Mouse (Mus musculus) liver, embryonic 12.5 days (tissue): ENCODE data around the gene Nfia. TPM values are rescaled to one million over a fixed set of nuclear protein-coding genes. Genes with fewer than 3 reads are reported as not detected.

ENCODE experiments used
- ATAC-seq: fragments of 200-750 bp; cut with Nextera tagmentation; 2 replicates; pipeline ENCODE4 v1.8.0; 2017; ENCODE audit warnings: moderate number of reproducible peaks, mild to moderate bottlenecking, moderate library complexity
- H3K27ac ChIP-seq: fragments of 300-500 bp; sonication (generic); 2 replicates; pipeline ENCODE4 v1.5.1; 2016; ENCODE audit warnings: mild to moderate bottlenecking
- H3K27me3 ChIP-seq: fragments of 300-500 bp; sonication (generic); replicated peaks from 2 replicates; pipeline ENCODE4 v1.6.1; 2016; ENCODE audit warnings: mild to moderate bottlenecking, moderate library complexity
- H3K36me3 ChIP-seq: fragments of 300-500 bp; sonication (generic); 2 replicates; pipeline ENCODE4 v1.6.1; 2016; ENCODE audit warnings: mild to moderate bottlenecking, moderate library complexity
- H3K4me1 ChIP-seq: fragments of 300-500 bp; sonication (generic); 2 replicates; pipeline ENCODE4 v1.6.1; 2016
- H3K4me2 ChIP-seq: fragments of 300-500 bp; sonication (generic); 2 replicates; pipeline ENCODE4 v1.6.1; 2016; ENCODE audit warnings: mild to moderate bottlenecking, moderate library complexity
- H3K4me3 ChIP-seq: fragments of 300-500 bp; sonication (generic); 2 replicates; pipeline ENCODE4 v1.5.1; 2016; ENCODE audit warnings: mild to moderate bottlenecking, moderate library complexity
- H3K9ac ChIP-seq: fragments of 300-500 bp; sonication (generic); 2 replicates; pipeline ENCODE4 v1.6.1; 2016; ENCODE audit warnings: mild to moderate bottlenecking, moderate library complexity
- H3K9me3 ChIP-seq: fragments of 300-500 bp; sonication (generic); replicated peaks from 2 replicates; pipeline ENCODE4 v1.6.1; 2016; ENCODE audit warnings: mild to moderate bottlenecking, moderate library complexity
- WGBS: fragments of 180-500 bp; shearing (Covaris S2); methylation state at CpG from one replicate; pipeline ENCODE4 v1.1.7; 2016; ENCODE audit not compliant: insufficient replicate concordance; 5-methylcytosine and 5-hydroxymethylcytosine counted together
- polyA plus RNA-seq: library from polyadenylated mRNA; unstranded; fragments of >200 nt; fragmentation: Nextera tagmentation; extraction: Ambion mirVana; gene quantifications from 2 replicates; pipeline ENCODE4 v1.2.1, GENCODE M21; 2016

The Nfia gene
- polyA plus RNA-seq, 1 experiment from 2014 or later: 3.8 TPM

GRCm38 (mm10) chr4:97912155-97912554 lies 139.6 kb downstream of the Nfia start:
- Histone ChIP-seq H3K9me3 (no peaks in the 10 kb centered on the region), H3K9ac (no peak overlapping the region), H3K36me3 (no peaks in the 10 kb centered on the region), H3K4me2 (no peak overlapping the region), H3K27ac (no peak overlapping the region), H3K4me3 (no peak overlapping the region), H3K27me3 (no peaks in the 10 kb centered on the region), H3K4me1 (no peaks in the 10 kb centered on the region)
- ATAC-seq: no peak
- 77% methylated on average over 6 of the region's 6 CpGs for WGBS

GRCm38 (mm10) chr4:97912560-97912959 lies 140.0 kb downstream of the Nfia start:
- ATAC-seq: no peak
- Histone ChIP-seq H3K4me1 (no peaks in the 10 kb centered on the region), H3K4me3 (no peak overlapping the region), H3K36me3 (no peaks in the 10 kb centered on the region), H3K27ac (no peak overlapping the region), H3K9me3 (no peaks in the 10 kb centered on the region), H3K27me3 (no peaks in the 10 kb centered on the region), H3K4me2 (no peak overlapping the region), H3K9ac (no peak overlapping the region)
- WGBS: 85% methylated on average over 11 of the region's 11 CpGs

- Histone ChIP-seq H3K27me3 (no peaks in the 10 kb centered on the region), H3K9me3 (no peaks in the 10 kb centered on the region), H3K4me1 (no peaks in the 10 kb centered on the region), H3K27ac (no peak overlapping the region), H3K4me3 (no peak overlapping the region), H3K36me3 (no peaks in the 10 kb centered on the region), H3K4me2 (no peak overlapping the region), H3K9ac (no peak overlapping the region)
- 71% methylated on average over 2 of the region's 2 CpGs for WGBS
- no peak for ATAC-seq
These were observed 141.8 kb downstream of the Nfia start for GRCm38 (mm10) chr4:97914348-97914747.

DNA sequence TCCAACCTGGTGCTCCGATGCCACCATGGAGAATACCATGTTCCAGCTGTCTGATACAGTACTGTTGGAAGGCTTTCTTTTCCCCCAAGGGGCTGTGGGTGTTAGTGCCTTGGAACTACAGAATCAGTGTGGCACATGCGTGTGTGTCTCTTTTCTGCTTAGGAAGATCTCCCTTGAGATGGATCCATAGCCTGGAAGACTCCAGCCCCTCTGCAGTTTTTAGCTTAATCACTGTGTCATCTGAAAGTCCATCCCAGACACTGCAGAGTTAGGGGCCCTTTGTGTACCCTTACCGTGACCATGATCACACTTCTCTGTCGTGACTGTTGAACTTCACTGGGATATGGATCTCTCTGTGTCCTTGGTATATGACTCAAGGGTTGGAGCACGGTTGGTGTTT lies 142.2 kb downstream of the Nfia start:
- 81% methylated on average over 5 of the region's 5 CpGs for WGBS
- H3K4me3 ChIP-seq: no peak overlapping the region
- no peaks in the 10 kb centered on the region for H3K27me3 ChIP-seq
- H3K27ac ChIP-seq: no peak overlapping the region
- no peak for ATAC-seq
- no peak overlapping the region for H3K9ac ChIP-seq
- H3K9me3 ChIP-seq: no peaks in the 10 kb centered on the region
- H3K4me2 ChIP-seq: no peak overlapping the region
- H3K4me1 ChIP-seq: no peaks in the 10 kb centered on the region
- H3K36me3 ChIP-seq: no peaks in the 10 kb centered on the region

DNA sequence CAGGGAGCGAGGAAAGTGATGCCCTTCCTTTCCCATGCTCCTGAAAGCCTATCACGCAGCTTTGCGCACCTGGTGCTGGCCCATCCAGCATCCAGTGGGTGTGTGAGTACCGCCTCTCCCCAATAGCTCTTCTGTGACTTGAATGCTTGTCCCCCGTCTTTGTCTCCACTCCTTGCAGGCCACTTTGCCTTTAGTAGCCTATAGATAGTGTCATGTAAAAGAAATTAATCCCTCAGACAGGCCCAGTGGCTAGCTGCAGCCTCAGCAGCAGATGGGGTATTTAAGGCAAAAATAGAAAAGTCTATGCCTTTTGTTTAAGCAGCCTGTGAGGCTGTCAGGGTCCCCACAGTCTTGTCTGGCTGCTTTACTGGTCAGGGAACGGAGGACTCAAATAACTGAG lies 145.0 kb downstream of the Nfia start:
- Histone ChIP-seq H3K9me3 (no peaks in the 10 kb centered on the region), H3K4me3 (no peak overlapping the region), H3K4me1 (no peaks in the 10 kb centered on the region), H3K27me3 (no peaks in the 10 kb centered on the region), H3K36me3 (no peaks in the 10 kb centered on the region), H3K9ac (no peak overlapping the region), H3K27ac (no peak overlapping the region), H3K4me2 (no peak overlapping the region)
- ATAC-seq: no peak
- 69% methylated on average over 6 of the region's 6 CpGs for WGBS

DNA sequence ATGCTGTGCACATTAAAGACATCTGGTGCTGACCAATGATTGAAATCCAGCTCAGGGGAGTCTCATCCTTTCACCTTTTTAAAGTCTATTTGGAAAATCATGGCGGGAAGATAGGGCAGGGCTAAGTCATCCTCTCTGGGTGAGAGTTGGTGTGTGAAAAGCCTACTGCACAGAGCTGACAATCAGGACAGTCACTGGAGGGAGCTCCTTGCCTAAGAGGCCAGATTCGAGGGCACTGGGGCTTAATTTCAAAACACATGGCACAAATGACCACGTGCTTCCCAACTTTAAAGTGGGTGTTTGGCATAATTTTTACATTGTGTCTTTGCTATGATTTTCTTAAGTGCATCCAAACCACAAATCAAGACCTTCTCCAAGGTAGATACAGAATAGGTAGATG lies 146.1 kb downstream of the Nfia start:
- Histone ChIP-seq H3K27me3 (no peaks in the 10 kb centered on the region), H3K27ac (no peak overlapping the region), H3K4me2 (no peak overlapping the region), H3K9ac (no peak overlapping the region), H3K4me3 (no peak overlapping the region), H3K9me3 (no peaks in the 10 kb centered on the region), H3K4me1 (peaks cover 5% of the 10 kb centered on the region; the same call in 1 of the 2 replicates), H3K36me3 (no peaks in the 10 kb centered on the region)
- WGBS: 48% methylated on average over 3 of the region's 3 CpGs
- ATAC-seq: no peak

GRCm38 (mm10) chr4:97919773-97920172 lies 147.2 kb downstream of the Nfia start:
- no peaks in the 10 kb centered on the region for H3K36me3 ChIP-seq
- no peaks in the 10 kb centered on the region for H3K9me3 ChIP-seq
- no peak overlapping the region for H3K27ac ChIP-seq
- no peak overlapping the region for H3K4me3 ChIP-seq
- ATAC-seq: no peak
- no peak overlapping the region for H3K9ac ChIP-seq
- no peaks in the 10 kb centered on the region for H3K27me3 ChIP-seq
- peaks cover 9% of the 10 kb centered on the region for H3K4me1 ChIP-seq
- H3K4me2 ChIP-seq: no peak overlapping the region
- 76% methylated on average over 2 of the region's 2 CpGs for WGBS

DNA sequence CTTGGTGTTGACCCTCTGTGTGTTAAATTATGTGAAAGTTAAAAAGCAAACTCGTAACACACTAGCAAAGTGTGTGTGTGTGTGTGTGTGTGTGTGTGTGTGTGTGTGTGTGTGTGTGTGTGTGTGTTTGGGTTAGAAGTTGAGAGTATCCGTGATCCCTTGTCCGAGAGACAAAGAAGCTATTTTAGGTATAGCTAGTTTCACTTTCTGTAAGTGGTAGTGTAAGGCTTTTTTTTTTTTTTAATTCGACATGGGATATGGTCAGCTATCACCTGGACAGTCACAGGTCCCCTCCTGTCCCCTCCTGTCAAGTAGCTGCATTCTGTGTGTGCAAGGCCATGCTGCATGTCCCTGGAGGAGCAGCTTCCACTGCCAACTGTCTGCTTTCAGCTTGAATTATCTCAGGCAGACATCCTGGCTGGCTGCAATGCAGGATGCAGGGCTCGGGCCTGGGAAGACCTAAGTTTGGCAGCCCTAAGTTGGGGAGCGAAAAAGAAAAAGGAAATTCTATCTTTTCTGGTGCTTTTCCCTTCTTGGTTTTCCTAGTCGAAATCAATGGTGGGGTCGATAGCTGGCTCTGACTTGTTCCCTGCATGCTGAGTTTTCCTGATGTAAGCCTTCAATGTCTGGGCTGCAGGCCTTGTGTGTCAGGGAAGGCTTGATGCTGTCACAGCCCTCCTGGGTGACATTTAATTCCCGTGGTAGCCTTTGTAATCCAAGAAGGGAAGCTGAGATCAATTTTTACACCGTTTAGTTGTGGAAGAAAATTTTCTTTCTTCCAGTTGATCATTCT lies 147.9 kb downstream of the Nfia start:
- no peak for ATAC-seq
- Histone ChIP-seq H3K4me3 (no peak overlapping the region), H3K9me3 (no peaks in the 10 kb centered on the region), H3K27me3 (no peaks in the 10 kb centered on the region), H3K4me1 (peaks cover 9% of the 10 kb centered on the region), H3K4me2 (0 out of 2 replicates have a peak overlapping the region, but pooled peaks have one; percentile 14), H3K9ac (no peak overlapping the region), H3K27ac (no peak overlapping the region), H3K36me3 (no peaks in the 10 kb centered on the region)
- WGBS: 48% methylated on average over 8 of the region's 10 CpGs

- Histone ChIP-seq H3K9me3 (no peaks in the 10 kb centered on the region), H3K27me3 (no peaks in the 10 kb centered on the region), H3K27ac (no peak overlapping the region), H3K9ac (no peak overlapping the region), H3K36me3 (no peaks in the 10 kb centered on the region), H3K4me2 (no peak overlapping the region), H3K4me3 (no peak overlapping the region), H3K4me1 (peaks cover 12% of the 10 kb centered on the region)
- no peak for ATAC-seq
These were observed 149.1 kb downstream of the Nfia start for GRCm38 (mm10) chr4:97921682-97922081.

DNA sequence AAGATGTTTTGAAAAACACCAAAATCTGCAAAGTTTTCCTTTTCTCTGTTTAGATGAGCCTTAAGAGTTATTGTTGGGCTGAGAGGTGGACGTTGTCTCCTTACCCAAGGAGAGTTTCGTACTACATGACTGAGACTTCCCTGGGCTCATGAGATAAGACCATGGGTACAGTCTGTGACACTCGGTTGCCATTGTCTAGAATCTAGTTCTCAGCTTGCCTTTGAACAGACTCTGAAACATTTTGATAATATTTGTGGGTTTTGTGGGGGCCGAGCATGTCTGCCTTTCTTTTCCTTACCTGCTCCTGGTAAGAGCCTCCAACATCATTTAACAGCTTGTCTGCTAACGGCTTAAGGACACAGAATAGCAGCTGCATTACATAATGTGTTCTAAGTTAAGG lies 150.7 kb downstream of the Nfia start:
- H3K4me1 ChIP-seq: peaks cover 17% of the 10 kb centered on the region
- no peaks in the 10 kb centered on the region for H3K36me3 ChIP-seq
- H3K4me3 ChIP-seq: no peak overlapping the region
- H3K4me2 ChIP-seq: no peak overlapping the region
- 25% methylated on average over 5 of the region's 5 CpGs for WGBS
- no peak overlapping the region for H3K9ac ChIP-seq
- ATAC-seq: peak; percentile 82
- H3K9me3 ChIP-seq: no peaks in the 10 kb centered on the region
- no peaks in the 10 kb centered on the region for H3K27me3 ChIP-seq
- H3K27ac ChIP-seq: no peak overlapping the region

GRCm38 (mm10) chr4:97923876-97924316 lies 151.4 kb downstream of the Nfia start:
- Histone ChIP-seq H3K27me3 (no peaks in the 10 kb centered on the region), H3K36me3 (no peaks in the 10 kb centered on the region), H3K27ac (no peak overlapping the region), H3K9ac (no peak overlapping the region), H3K4me2 (no peak overlapping the region), H3K9me3 (no peaks in the 10 kb centered on the region), H3K4me1 (peaks cover 17% of the 10 kb centered on the region), H3K4me3 (no peak overlapping the region)
- 71% methylated on average over 8 of the region's 8 CpGs for WGBS
- no peak for ATAC-seq

DNA sequence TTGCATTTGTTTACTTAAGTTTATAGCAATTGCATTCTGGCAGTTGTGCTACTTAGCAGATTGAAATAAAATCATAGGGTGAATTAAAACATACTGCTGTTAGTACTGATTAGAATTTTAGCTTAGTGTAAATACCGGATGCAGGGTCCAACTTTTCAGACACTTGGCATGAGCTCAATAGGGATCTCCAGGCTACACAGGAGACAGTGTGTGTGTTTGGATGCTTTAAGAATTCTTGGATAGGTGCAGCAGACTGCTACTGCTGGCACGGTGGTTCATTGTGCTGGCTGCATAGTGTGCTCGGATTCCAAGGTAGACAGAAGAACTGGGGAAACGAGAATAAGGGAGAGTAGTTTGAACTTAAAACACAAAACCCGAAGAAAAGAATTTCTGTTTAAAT lies 151.9 kb downstream of the Nfia start:
- no peak for ATAC-seq
- H3K36me3 ChIP-seq: no peaks in the 10 kb centered on the region
- no peaks in the 10 kb centered on the region for H3K9me3 ChIP-seq
- H3K4me3 ChIP-seq: no peak overlapping the region
- H3K4me2 ChIP-seq: no peak overlapping the region
- H3K27ac ChIP-seq: no peak overlapping the region
- 78% methylated on average over 5 of the region's 5 CpGs for WGBS
- H3K9ac ChIP-seq: no peak overlapping the region
- peaks cover 17% of the 10 kb centered on the region for H3K4me1 ChIP-seq
- H3K27me3 ChIP-seq: no peaks in the 10 kb centered on the region

DNA sequence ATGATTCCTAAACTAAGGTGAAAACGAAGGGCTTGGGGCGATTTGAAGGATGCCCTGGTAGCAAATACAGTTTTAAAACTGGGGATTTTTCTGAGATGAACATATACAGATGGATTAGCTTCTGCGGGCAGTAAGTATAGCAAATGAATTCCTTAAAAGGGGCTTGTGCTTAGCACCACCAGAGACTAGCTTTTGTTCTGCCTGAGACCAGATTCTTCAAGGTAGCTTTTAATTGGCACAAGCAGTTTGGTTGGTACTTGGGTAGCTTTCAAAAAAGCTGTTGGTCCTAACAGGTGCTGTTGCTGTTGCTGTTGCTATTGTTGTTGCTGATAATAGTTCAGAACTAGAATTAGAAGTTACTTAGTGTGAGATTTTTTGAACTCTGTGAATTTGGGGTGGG lies 152.3 kb downstream of the Nfia start:
- Histone ChIP-seq H3K27ac (no peak overlapping the region), H3K36me3 (no peaks in the 10 kb centered on the region), H3K4me3 (no peak overlapping the region), H3K4me1 (peaks cover 17% of the 10 kb centered on the region), H3K27me3 (no peaks in the 10 kb centered on the region), H3K9me3 (no peaks in the 10 kb centered on the region), H3K4me2 (no peak overlapping the region), H3K9ac (no peak overlapping the region)
- 82% methylated on average over 3 of the region's 3 CpGs for WGBS
- ATAC-seq: no peak
